Mouse (Mus musculus): ENCODE measurements around the gene Wdr4. TPM values are rescaled to one million over a fixed set of nuclear protein-coding genes. Genes with fewer than 3 reads are reported as not detected.

Gene Wdr4
- 11.1 TPM for polyA plus RNA-seq (2014; fragmentation: Illumina TruSeq; extraction: RNeasy Lipid Tissue Mini Kit (QIAGEN cat#74804); ENCODE audit: low read depth, low replicate concordance)

DNA sequence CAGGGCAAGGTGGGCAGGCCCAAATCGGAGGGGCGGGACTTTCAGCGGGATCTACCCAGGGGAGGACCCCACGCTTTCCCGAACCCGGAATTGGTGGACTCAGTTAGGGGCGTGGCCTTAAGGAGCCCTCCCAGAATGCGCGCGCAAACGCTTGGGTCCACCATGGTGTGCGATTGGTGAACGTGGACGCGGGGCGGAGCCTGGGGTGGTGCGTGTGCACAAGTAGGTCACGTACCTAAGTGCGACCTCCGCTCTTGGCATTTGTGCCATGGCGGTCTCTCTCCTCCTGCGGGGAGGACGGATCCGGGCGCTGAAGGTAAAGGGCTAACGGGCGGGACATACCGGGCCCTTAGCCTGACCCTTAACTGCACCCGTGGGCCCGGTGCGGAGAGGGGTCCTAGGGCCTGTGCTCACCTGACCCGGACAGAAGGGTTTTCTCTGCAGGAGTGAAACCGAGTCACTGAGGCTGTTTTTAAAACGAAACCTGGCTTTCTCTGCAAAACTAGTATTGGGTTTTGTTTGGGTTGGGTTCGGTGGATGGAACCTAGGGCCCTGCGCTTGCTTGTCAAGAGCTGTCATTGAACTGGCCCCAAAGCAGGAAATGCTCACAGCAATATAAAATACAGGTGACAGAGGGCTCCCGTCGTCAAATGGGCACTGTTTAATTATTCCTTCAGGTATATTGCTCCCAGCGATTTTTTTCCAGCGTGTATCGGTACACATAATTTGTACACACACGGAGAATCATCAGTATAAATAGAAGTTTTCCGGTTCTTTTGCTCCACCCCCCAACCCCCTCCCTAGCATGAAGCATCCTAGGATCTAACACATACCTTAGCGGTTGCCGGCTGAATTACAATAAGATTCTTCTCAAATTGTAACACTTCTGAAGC lies at the start of gene Wdr4, which contains the start of gene Ndufv3:
Wdr4 (minus strand) TSS at position 35 of the 893 bp plus-strand sequence.
Ndufv3 (plus strand) TSS at position 170 of the 893 bp plus-strand sequence.

DNA sequence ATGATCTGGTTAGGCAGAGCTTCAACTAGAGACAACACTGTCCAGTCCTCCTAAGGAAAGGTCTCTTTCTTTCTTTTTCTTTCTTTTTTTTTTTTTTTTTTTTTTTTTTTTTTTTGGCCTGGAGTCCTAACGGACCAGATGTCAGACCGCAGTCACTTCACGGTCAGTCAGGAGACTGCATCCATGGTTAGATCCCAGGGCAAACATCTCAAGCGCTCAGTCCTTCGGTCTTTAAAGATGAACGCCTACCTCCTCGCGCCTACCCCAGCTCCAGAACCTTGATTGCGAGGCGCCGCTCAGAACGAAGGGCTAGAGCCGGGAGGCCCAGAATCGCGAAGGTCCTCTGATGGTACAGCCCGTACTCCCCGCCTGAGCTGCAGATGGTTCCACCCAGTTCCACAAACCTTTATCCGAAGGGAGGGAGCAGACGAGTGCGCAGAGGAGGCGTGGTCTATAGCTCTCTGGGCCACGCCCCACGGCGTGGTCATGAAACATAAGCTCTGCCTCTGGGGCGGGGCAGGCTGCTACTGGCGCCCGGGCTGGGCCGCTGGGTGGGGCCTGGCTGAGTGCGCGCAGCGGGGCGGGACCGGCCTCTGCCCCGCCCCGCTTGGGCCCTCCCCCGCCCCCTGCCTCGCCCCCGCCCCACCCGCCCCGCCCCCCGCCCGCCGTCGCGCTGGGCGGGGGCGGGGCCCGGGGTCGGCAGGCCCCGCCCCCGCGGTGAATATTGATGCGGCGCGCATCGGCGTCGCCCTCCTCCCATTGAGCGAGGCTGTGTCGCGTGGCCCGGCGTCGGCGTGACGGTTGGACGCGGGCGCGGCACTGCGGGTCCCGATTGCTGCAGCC lies 44.5 kb upstream of the Wdr4 start, which contains the start of gene Pknox1:
Pknox1 (plus strand) TSS at position 720 of the 843 bp plus-strand sequence.

Other genes starting within 250 kb of the Wdr4 start
- gene Rsph1, start 242.6 kb downstream of the Wdr4 start, polyA plus RNA-seq (2014; fragmentation: Illumina TruSeq; extraction: RNeasy Lipid Tissue Mini Kit (QIAGEN cat#74804); ENCODE audit: low read depth, low replicate concordance), result 1.2 TPM
- 7.5 TPM for gene Slc37a1, start 233.2 kb downstream of the Wdr4 start, polyA plus RNA-seq (2014; fragmentation: Illumina TruSeq; extraction: RNeasy Lipid Tissue Mini Kit (QIAGEN cat#74804); ENCODE audit: low read depth, low replicate concordance)
- 7.4 TPM for gene Pde9a, start 133.8 kb downstream of the Wdr4 start, polyA plus RNA-seq (2014; fragmentation: Illumina TruSeq; extraction: RNeasy Lipid Tissue Mini Kit (QIAGEN cat#74804); ENCODE audit: low read depth, low replicate concordance)
- gene Ndufv3, start 135 bp upstream of the Wdr4 start, polyA plus RNA-seq (2014; fragmentation: Illumina TruSeq; extraction: RNeasy Lipid Tissue Mini Kit (QIAGEN cat#74804); ENCODE audit: low read depth, low replicate concordance), result 1,028 TPM
- 10.4 TPM for gene Pknox1, start 44.8 kb upstream of the Wdr4 start, polyA plus RNA-seq (2014; fragmentation: Illumina TruSeq; extraction: RNeasy Lipid Tissue Mini Kit (QIAGEN cat#74804); ENCODE audit: low read depth, low replicate concordance)
- gene Cbs, start 117.3 kb upstream of the Wdr4 start, polyA plus RNA-seq (2014; fragmentation: Illumina TruSeq; extraction: RNeasy Lipid Tissue Mini Kit (QIAGEN cat#74804); ENCODE audit: low read depth, low replicate concordance), result 0.99 TPM
- gene U2af1, start 138.9 kb upstream of the Wdr4 start, polyA plus RNA-seq (2014; fragmentation: Illumina TruSeq; extraction: RNeasy Lipid Tissue Mini Kit (QIAGEN cat#74804); ENCODE audit: low read depth, low replicate concordance), result 85.5 TPM
- gene Cryaa, start 157.8 kb upstream of the Wdr4 start, polyA plus RNA-seq (2014; fragmentation: Illumina TruSeq; extraction: RNeasy Lipid Tissue Mini Kit (QIAGEN cat#74804); ENCODE audit: low read depth, low replicate concordance), result not detected

Measured in heart, adult 10 weeks (tissue).